Mouse (Mus musculus) ovary, postnatal 14 days (tissue): Measurements from ENCODE around the gene Bpifb3.
A peak's percentile ranks its signal among the peaks of the same experiment; 100 is the strongest.

Source experiments
- DNase-seq: peaks from one replicate; pipeline ENCODE4 v3.0.0; 2022; ENCODE audit warnings: low spot score

The Bpifb3 gene

GRCm38 (mm10) chr2:153917930-153918329, at the start of gene Bpifb3:
Bpifb3 (plus strand) TSS chr2:153918230.
- DNase-seq, result no peak

DNA sequence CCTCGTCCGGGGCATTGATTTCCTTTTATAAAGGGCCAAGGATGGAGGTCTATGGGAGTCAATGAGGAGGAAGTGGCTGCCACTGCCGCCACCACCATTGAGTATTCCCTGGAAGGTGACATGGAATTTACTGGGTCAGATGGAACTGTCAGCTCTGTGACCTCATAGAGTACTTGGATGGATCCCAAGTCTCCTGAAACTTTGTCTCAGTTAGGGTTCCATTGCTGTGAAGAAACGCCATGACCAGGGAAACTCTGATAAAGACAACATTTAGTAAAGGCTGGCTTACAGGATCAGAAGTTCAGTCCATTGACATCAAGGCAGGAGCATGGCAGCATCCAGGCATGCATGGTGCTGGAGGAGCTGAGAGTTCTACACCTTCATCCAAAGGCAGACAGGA, 47.0 kb upstream of the Bpifb3 start, which contains the start of gene Sun5:
Sun5 (minus strand) TSS at position 101 of the 400 bp plus-strand sequence.
- DNase-seq, result no peak

- no peak for DNase-seq
Observed at GRCm38 (mm10) chr2:153874745-153875144, 43.3 kb upstream of the Bpifb3 start, which contains the start of gene Bpifb2. Bpifb2 (plus strand) TSS chr2:153875045.

DNA sequence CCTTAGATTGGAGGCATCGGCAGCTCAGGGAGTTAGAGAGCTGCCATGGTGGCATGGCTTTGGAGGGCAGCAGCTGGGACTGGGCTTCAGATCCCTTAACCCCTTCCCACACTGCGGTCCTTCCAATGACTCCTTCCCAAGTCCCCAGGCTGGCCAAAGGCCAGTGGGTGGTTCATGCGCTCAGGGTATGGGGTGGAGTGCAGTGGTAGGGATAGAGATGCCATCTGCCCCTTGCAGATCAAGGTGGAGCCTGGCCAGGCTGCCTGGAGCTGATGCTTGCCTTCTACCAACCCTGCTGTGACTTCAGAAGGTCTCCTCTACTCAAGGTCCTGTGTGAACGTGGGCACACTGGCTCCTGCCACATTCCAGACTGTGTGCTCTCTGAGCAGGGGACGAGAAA, 18.9 kb upstream of the Bpifb3 start:
- no peak for DNase-seq

DNA sequence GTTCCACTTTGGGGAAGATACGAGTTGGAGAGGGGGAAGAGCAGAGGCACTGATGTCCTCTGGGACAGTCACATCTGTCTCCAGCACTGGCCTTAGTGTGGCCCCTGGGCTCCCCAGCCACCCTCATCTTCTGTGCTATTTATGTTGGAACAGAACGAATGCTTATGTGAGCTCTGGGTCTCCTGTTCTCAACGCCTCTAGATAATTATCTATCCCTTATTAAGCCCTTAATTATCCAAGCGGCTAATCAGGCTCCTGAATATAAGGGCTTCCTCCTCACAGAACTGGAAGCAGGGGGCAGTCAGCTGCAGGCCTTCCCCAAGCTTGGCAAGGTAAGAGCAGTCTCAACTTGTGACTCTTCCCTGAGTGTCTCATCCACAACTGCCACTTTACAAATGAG, 17.9 kb upstream of the Bpifb3 start, which contains the start of gene Bpifb6:
Bpifb6 (plus strand) TSS at position 301 of the 400 bp plus-strand sequence.
- DNase-seq, result no peak

- no peak for DNase-seq
Observed at GRCm38 (mm10) chr2:153902726-153903125, 15.3 kb upstream of the Bpifb3 start.

- no peak for DNase-seq
Observed at GRCm38 (mm10) chr2:153906626-153907025, 11.4 kb upstream of the Bpifb3 start.

GRCm38 (mm10) chr2:153914151-153914550, 3.9 kb upstream of the Bpifb3 start:
- peak; percentile 23 for DNase-seq

DNA sequence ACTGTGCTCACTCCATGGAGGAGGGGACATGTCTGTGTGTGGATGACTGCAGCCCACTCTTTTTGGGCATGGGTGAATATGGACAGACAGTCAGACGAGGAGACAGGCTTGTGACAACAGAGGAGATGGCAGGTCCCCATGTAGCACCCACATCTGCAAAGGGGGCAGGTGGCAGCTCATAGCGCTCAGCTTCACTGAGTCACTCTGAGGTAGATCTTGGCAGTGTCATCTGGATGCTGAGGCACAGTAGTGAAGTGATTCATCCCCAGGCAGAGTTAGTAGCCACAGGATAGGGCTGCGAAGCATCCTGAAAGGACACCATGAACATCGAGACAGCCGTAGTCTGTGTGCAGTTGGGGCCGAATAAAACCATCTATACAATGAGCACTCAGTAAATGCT, 3.2 kb downstream of the Bpifb3 start:
- DNase-seq, result no peak

- peak; percentile 54 for DNase-seq
Observed at GRCm38 (mm10) chr2:153929871-153930413, 11.9 kb downstream of the Bpifb3 start.

- no peak for DNase-seq
Observed at GRCm38 (mm10) chr2:153931125-153931524, 13.1 kb downstream of the Bpifb3 start.

DNA sequence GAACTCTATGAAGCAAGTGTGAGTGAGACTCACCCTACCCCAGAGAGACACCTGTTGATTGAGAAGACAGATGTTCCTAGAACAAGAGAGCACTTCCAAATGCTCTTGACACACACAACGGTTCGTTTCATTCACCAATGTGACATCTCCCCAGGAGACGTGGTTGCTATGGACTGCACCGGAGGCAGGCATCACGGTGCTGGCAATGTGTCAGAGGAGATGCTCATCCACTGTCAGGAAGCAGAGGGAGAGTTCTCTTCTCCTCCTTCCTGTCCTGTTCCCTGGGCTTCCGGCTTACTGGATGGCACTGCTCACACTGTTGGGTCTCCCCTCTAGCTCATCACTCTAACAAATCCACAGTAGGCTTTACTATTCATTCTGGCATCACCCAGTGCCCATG, 15.3 kb downstream of the Bpifb3 start:
- DNase-seq, result no peak

DNA sequence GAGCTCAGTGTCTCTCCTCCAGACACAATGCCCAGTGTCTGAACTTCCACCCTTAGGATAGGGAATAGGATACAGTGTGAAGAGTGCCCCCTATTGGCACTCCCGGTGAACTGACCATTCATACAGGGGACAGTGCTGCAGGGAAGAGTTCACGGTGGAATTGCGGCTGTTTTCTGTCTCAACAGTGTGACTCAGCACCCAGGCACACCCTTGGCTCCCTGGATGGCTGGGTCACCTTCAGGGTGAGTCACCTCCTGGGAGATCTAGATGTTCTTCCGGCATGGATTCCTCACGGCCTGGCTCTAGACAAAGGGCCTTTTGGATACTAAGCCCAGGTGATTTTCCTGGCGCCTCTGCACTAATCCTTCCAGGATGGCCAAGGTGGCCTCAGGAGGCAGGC, 17.3 kb downstream of the Bpifb3 start:
- no peak for DNase-seq

DNA sequence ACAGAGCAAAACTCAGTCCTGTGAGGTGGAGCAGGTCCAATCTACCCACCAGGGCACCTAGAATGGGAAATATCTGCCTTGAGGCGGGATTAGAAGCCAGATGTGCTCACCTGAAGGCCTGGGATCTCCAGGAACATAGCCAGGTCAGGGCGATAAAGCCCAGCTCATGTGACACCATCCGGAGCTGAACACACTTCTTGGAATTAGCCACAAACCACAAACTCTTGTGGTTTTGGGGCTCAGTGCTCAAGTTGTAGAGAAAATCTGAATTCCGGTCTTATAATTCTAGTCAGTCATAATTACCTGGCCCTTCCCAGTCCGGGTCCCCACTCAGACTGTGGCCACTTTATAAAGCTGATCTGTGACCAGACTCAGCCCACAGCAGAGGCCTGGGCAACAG, 19.8 kb downstream of the Bpifb3 start, which contains the start of gene Bpifb4:
Bpifb4 (plus strand) TSS at position 370 of the 400 bp plus-strand sequence.
- DNase-seq, result no peak

DNA sequence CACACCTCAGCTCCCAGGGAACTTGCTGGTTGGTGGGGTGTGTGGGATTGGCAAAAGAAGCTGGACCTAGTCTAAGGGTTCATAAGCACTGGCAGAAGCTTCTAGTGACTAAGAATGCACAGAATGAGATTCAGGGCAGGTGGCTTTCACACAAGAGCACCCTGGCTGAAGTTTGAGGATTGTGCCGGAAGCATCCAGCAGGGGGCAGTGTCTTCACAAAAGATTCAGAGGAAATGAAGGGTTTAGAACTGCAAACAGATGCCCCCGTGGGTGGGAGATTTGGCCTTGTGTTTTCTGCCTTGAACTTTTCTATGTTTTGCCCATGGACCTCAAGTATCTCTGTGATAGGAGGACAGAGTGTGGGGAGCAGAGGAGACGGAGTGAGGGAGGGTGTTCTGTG, 25.5 kb downstream of the Bpifb3 start:
- peak; percentile 49 for DNase-seq

DNA sequence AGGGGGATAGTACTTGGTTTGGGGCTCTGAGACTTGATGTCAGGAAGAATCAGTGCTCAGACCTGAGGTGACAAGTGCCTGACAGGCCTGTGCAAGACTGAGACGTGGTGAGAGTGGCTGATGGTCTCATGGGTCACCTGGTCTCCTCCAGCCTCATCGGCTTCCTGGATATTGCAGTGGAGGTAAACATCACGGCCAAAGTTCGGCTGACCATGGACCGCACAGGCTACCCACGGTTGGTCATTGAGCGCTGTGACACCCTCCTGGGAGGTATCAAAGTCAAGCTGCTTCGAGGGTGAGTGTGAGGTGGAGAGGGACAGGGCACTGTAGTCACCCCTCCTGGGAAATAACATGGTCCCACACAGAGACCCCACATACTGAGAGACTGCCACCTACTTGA, 26.5 kb downstream of the Bpifb3 start:
- no peak for DNase-seq

GRCm38 (mm10) chr2:153952897-153953296, 34.9 kb downstream of the Bpifb3 start:
- DNase-seq, result peak; percentile 41

- peak; percentile 37 for DNase-seq
Observed at GRCm38 (mm10) chr2:153953836-153954235, 35.8 kb downstream of the Bpifb3 start.

GRCm38 (mm10) chr2:153962821-153963331, 44.8 kb downstream of the Bpifb3 start:
- no peak for DNase-seq

DNA sequence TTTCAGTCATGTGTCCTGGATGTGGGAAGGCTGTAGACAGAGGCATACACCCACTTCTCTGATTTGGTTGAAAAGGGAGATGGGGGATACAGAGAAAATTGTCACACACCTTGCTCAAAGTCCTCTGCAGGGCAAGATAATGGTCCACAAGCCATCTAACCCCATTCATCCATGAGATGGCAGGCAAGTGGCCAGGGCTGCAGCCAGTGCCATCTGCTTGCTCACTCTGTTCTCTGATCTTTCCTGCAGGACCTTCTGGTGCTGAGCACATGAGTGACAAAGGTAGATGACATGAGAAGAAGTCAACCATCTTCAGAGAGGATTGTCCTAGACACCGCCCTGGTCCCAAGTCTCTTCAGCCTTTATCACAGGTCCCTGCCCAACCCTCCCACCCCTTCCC, 45.3 kb downstream of the Bpifb3 start:
- no peak for DNase-seq

DNA sequence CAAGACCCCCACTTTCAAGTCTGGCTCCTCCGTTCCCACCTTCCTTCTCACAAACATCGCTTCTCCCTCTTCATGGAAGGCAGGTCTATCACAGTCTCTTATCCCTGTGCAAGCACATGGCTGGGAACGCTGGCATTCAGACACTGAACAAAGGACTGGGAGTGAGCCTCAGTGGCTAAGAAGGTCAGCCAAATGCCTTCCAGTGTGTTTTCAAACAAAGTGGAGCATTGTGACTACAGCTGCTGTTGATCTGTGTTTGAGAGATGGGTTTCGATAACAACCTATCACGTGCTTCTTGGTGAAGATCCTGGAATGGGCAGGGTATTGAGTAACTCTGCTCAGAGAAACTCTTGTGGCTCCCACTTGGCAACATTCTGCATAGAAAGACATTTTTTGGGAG, 52.2 kb downstream of the Bpifb3 start:
- no peak for DNase-seq

- no peak for DNase-seq
Observed at GRCm38 (mm10) chr2:153974582-153974981, 56.6 kb downstream of the Bpifb3 start, which contains the start of gene Bpifa6. Bpifa6 (plus strand) TSS chr2:153974945.
